Mouse (Mus musculus) CH12.LX (cell line): ENCODE results near the gene Reep6. TPM values are rescaled to one million over a fixed set of nuclear protein-coding genes. Genes with fewer than 3 reads are reported as not detected.

ENCODE experiments used
- DNase-seq: peaks from one replicate; pipeline ENCODE4 v3.0.0-alpha.2; 2013; ENCODE audit errors: extremely low read depth
- H3K27ac ChIP-seq: 2 replicates; pipeline ENCODE4 v1.5.1; 2012; ENCODE audit warnings: low read depth, mild to moderate bottlenecking, control low read depth, moderate library complexity; ENCODE audit not compliant: insufficient read depth
- H3K27me3 ChIP-seq: replicated peaks from 2 replicates; pipeline ENCODE3; 2012; ENCODE audit warnings: inconsistent platforms
- H3K36me3 ChIP-seq, 2 experiments: replicated peaks in 1 of 2; 2 replicates each; pipeline versions ENCODE3 to v1.6.1; 2012; ENCODE audit warnings: inconsistent platforms in 1 of 2, low read length in 1 of 2, mild to moderate bottlenecking in 1 of 2, mixed read lengths in 1 of 2, moderate library complexity in 1 of 2; ENCODE audit not compliant: control insufficient read depth in 1 of 2, insufficient read depth in 1 of 2
- H3K4me1 ChIP-seq, 2 experiments: 2 replicates each; pipeline ENCODE4 v1.6.1; 2012; ENCODE audit warnings: inconsistent platforms in 1 of 2, moderate library complexity in 1 of 2; ENCODE audit not compliant: insufficient read depth in 2 of 2, control insufficient read depth in 1 of 2
- H3K4me2 ChIP-seq: 2 replicates; pipeline ENCODE4 v1.6.1; 2012; ENCODE audit warnings: low read depth, mild to moderate bottlenecking, control low read depth; ENCODE audit not compliant: poor library complexity, insufficient read depth, severe bottlenecking
- H3K4me3 ChIP-seq, 3 experiments: fragments of 150-350 bp in 1 of 3; sonication (generic) in 1 of 3; replicated peaks in 1 of 3; 2 replicates each; pipeline versions ENCODE3 to v1.5.1; 2011 to 2012; ENCODE audit warnings: low read depth in 2 of 3, low read length in 2 of 3, mild to moderate bottlenecking in 2 of 3, moderate library complexity in 2 of 3, control low read depth in 1 of 3, improper control_type of control experiment in 1 of 3, inconsistent platforms in 1 of 3, mixed read lengths in 1 of 3; ENCODE audit not compliant: poor library complexity in 1 of 3
- H3K79me2 ChIP-seq: replicated peaks from 2 replicates; pipeline ENCODE4 v1.6.1; 2012; ENCODE audit warnings: mild to moderate bottlenecking, moderate library complexity; ENCODE audit not compliant: control insufficient read depth, poor library complexity, insufficient read depth, severe bottlenecking; ENCODE audit errors: extremely low read depth
- H3K9ac ChIP-seq: 2 replicates; pipeline ENCODE4 v1.6.1; 2012; ENCODE audit warnings: low read depth, mild to moderate bottlenecking, control low read depth, moderate library complexity; ENCODE audit not compliant: insufficient read depth
- H3K9me3 ChIP-seq: replicated peaks from 2 replicates; pipeline ENCODE3; 2012; ENCODE audit warnings: low read length, inconsistent platforms, mixed read lengths
- ELF1 ChIP-seq: IDR thresholded peaks from 2 replicates; pipeline ENCODE4 v1.6.1; 2014; ENCODE audit warnings: low read depth, mild to moderate bottlenecking, inconsistent platforms, low read length, improper control_type of control experiment
- GABPA ChIP-seq: IDR thresholded peaks from 2 replicates; pipeline ENCODE4 v1.6.1; 2012; ENCODE audit warnings: low read depth, low read length, improper control_type of control experiment, inconsistent platforms; ENCODE audit not compliant: insufficient replicate concordance
- HCFC1 ChIP-seq: IDR thresholded peaks from 2 replicates; pipeline ENCODE4 v1.6.1; 2012; ENCODE audit warnings: low read depth, mild to moderate bottlenecking, inconsistent platforms, low read length, improper control_type of control experiment
- IRF4 ChIP-seq: IDR thresholded peaks from 2 replicates; pipeline ENCODE4 v1.6.1; 2014; ENCODE audit warnings: low read depth, mild to moderate bottlenecking, inconsistent platforms, low read length, improper control_type of control experiment
- JUN ChIP-seq: IDR thresholded peaks from 2 replicates; pipeline ENCODE4 v1.6.1; 2011; ENCODE audit warnings: low read depth, mild to moderate bottlenecking, low read length, improper control_type of control experiment, moderate library complexity; ENCODE audit not compliant: insufficient read depth
- MAX ChIP-seq: IDR thresholded peaks from 2 replicates; pipeline ENCODE4 v1.6.1; 2011; ENCODE audit warnings: low read length, improper control_type of control experiment
- MAZ ChIP-seq: IDR thresholded peaks from 2 replicates; pipeline ENCODE4 v1.6.1; 2012; ENCODE audit warnings: low read depth, mild to moderate bottlenecking, inconsistent platforms, low read length, improper control_type of control experiment, moderate library complexity
- MEF2A ChIP-seq: IDR thresholded peaks from 2 replicates; pipeline ENCODE4 v1.6.1; 2014; ENCODE audit warnings: low read depth, mild to moderate bottlenecking, inconsistent platforms, low read length, improper control_type of control experiment, borderline replicate concordance
- MXI1 ChIP-seq: IDR thresholded peaks from 2 replicates; pipeline ENCODE4 v1.6.1; 2011; ENCODE audit warnings: mild to moderate bottlenecking, low read depth, low read length, improper control_type of control experiment
- TBP ChIP-seq: conservative IDR thresholded peaks from 2 replicates; pipeline ENCODE4 v1.6.1; 2011; ENCODE audit warnings: low read depth, low read length, improper control_type of control experiment
- ZKSCAN1 ChIP-seq: IDR thresholded peaks from 2 replicates; pipeline ENCODE4 v1.6.1; 2012; ENCODE audit warnings: low read depth, inconsistent platforms, low read length, improper control_type of control experiment, borderline replicate concordance
- ZMIZ1 ChIP-seq: IDR thresholded peaks from 2 replicates; pipeline ENCODE4 v1.6.1; 2012; ENCODE audit warnings: low read depth, mild to moderate bottlenecking, inconsistent platforms, low read length, improper control_type of control experiment
- ZNF384 ChIP-seq: IDR thresholded peaks from 2 replicates; pipeline ENCODE4 v1.6.1; 2012; ENCODE audit warnings: low read depth, low read length, improper control_type of control experiment, inconsistent platforms
- dilution Hi-C: fragments of 300-500 bp; cut with MboI; formaldehyde crosslinking; loops from 2 replicates; pipeline ENCODE4 v1.14.3; 2020; ENCODE audit warnings: low sequenced_read_pairs; ENCODE audit not compliant: extremely low pct_unique_long_range_greater_than_20kb, extremely low pct_ligation_motif_present
- in situ Hi-C: fragments of 300-500 bp; cut with MboI; formaldehyde crosslinking; loops from 3 replicates; pipeline ENCODE4 v1.14.3; 2019; ENCODE audit warnings: low sequenced_read_pairs, low pct_ligation_motif_present, low pct_unique_long_range_greater_than_20kb, mixed read lengths
- polyA plus RNA-seq: library from polyadenylated mRNA; unstranded; fragments of >175 nt; gene quantifications from 2 replicates; pipeline ENCODE4 v1.2.1, GENCODE M21; 2012; ENCODE audit warnings: low read depth; ENCODE audit not compliant: insufficient read length
- total RNA-seq, 2 experiments: library from RNA; depleted of rRNA; stranded (reverse); fragments of 300-350 nt in 1 of 2; fragments of >200 nt in 1 of 2; gene quantifications; 2 replicates each; pipeline ENCODE4 v1.2.3; 2012 to 2014

The Reep6 gene
- total and polyA plus RNA-seq, 3 experiments = 0.48 to 7.5 (median 5.0) TPM

DNA sequence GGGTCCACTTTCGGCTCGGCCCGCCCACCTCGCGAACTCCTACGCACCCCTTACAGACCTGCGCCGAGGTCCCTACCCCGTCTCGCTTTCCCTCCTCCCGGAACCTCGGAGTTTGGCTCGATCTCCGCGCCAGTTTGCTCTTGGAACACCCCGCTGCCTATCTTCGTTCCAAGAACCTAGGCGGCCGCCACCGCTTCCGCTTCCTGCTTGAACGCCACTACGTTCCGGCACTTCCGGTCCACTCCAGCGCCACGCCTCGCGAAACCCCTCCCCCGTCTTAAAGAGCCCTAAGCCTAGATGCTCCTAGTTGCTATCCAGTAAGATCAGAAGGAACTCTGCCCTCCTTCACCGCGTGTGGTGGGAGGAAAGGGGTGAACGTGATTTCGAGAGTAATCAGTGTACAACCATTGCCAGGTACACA lies 9.4 kb upstream of the Reep6 start, which contains the start of gene 2310011J03Rik (continued):
- TF ChIP-seq MEF2A (no peak; the same call in 1 of the 2 replicates), GABPA (no peak), JUN (no peak), MAX (no peak), TBP (peak; percentile 76), IRF4 (peak; percentile 26; the same call in 1 of the 2 replicates), MXI1 (peak; percentile 83), HCFC1 (peak; percentile 84), ZKSCAN1 (no peak), MAZ (peak; percentile 91)

DNA sequence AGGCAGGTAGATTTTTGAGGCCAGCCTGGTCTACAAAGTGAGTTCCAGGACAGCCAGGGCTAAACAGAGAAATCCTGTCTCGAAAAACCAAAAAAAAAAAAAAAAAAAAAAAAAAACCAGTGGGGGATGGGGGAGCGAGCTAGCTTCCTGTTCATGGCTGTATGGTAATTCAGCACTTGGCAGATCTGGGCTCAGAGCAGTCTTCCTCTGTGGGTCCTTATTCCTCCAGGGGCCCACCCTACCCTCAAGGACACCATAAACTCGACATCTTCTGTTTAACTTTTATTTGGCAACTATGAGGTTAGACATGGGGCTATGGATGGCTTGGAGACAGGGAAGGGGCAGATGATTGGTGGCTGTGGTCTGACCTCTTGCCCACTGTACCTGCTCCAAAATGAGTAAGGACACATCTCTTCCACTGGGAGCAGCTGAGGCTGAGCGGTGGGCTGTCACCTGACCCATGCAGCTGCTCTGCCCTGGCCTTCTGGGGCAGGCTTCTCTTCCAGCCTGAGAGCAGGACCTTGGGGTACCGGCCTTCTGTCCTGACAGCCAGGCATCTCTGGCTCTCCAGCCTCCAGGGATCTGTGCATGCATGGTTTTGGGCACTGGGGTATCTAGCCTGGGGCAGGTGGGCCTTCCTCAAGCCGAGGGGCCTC lies 8.6 kb upstream of the Reep6 start:
- Histone ChIP-seq H3K27me3 (peaks cover 17% of the 10 kb centered on the region), H3K4me1 (peaks cover 43 to 48% of the 10 kb centered on the region in 2 experiments), H3K36me3 (peaks cover 20 to 34% of the 10 kb centered on the region in 2 experiments), H3K9me3 (no peaks in the 10 kb centered on the region), H3K4me2 (peak overlapping the region; percentile 11), H3K4me3 (peak overlapping the region; percentile 76 to 96 (median 95)), H3K27ac (peak overlapping the region; percentile 81), H3K79me2 (peaks cover 13% of the 10 kb centered on the region), H3K9ac (peak overlapping the region; percentile 56)
- peak; percentile 97 for TF ChIP-seq ZNF384
- no peak for TF ChIP-seq ZMIZ1
- 0 out of 2 replicates have a peak, but pooled peaks have one; percentile 6 for TF ChIP-seq ELF1
- dilution Hi-C loops (no loop called here), in situ Hi-C loops (no loop called here)
- DNase-seq = peak; percentile 50

DNA sequence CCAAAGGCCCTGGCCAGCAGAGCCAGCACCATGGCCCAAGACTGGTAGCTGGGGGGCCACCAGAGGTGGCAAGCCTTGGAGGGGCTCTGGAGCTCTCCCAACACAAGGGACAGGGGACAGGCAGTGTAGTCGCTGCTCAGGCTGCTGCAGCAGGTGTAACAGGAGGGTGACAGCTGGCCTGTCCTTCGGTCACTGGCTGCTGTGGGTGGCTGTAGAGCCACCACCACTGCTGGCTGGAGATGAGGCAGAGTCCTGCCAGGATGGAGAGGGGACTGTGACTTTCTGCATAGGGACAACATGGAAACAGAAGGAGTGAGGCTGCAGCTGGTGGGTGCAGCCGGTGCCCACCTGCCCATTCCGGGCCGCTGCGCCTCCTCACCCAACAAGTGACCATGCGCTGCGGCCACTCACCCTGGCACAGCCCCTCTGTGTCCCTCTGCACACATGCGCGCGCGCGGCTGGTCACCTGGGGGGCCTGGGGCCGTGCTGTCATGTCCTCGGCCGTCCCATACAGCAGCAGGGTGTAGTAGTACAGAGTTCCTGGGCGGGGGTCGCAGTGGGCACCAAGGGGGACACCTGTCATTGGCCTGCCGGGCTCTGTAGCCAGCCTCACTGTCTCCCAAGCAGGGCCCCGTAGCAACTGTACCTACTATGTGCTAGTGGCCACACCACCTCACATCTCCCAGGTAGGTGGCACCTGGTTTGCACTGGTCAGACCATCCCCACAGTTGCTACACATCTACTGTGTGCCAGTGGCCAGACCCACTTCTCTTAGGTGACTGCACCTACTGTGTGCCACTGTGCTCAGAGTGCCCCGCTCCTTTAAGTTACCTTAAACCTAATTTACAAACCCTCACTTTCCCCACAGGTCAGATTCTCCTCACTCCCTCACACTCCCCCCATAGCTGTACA lies 7.8 kb upstream of the Reep6 start:
- H3K9ac ChIP-seq = no peak overlapping the region
- peaks cover 13% of the 10 kb centered on the region for H3K79me2 ChIP-seq
- peak overlapping the region; percentile 81 for H3K27ac ChIP-seq
- no peak for DNase-seq
- H3K4me2 ChIP-seq = peak overlapping the region; percentile 53; the same call in 1 of the 2 replicates
- peak; percentile 93 for TF ChIP-seq ZKSCAN1
- TF ChIP-seq TBP = no peak
- H3K4me1 ChIP-seq = peaks cover 42% of the 10 kb centered on the region in 2 experiments
- peak overlapping the region; percentile 12 to 96 (median 95) for H3K4me3 ChIP-seq
- H3K9me3 ChIP-seq = no peaks in the 10 kb centered on the region
- H3K27me3 ChIP-seq = peaks cover 20% of the 10 kb centered on the region
- peaks cover 20 to 26% of the 10 kb centered on the region in 2 experiments for H3K36me3 ChIP-seq
- in situ Hi-C loops = no loop called here
- dilution Hi-C loops = no loop called here
